Mouse (Mus musculus) C2C12 (cell line): ENCODE measurements around the gene Cdk5r2.

Experiments used
- CEBPB ChIP-seq: IDR thresholded peaks from one replicate; pipeline ENCODE4 v1.6.1; 2011; ENCODE audit warnings: low read depth, mild to moderate bottlenecking, control low read depth, moderate library complexity
- CTCF ChIP-seq: IDR thresholded peaks from one replicate; pipeline ENCODE4 v1.5.1; 2011; ENCODE audit not compliant: control insufficient read depth, insufficient read depth, insufficient read length
- FOSL1 ChIP-seq: IDR thresholded peaks from one replicate; pipeline ENCODE4 v1.8.0; 2011; ENCODE audit warnings: mild to moderate bottlenecking, low read length; ENCODE audit not compliant: poor library complexity, insufficient read depth, severe bottlenecking
- MAX ChIP-seq: IDR thresholded peaks from one replicate; pipeline ENCODE4 v1.6.1; 2011; ENCODE audit warnings: mild to moderate bottlenecking, control low read depth
- MYOD1 ChIP-seq: IDR thresholded peaks from one replicate; pipeline ENCODE4 v1.6.1; 2011; ENCODE audit warnings: low read depth; ENCODE audit not compliant: control insufficient read depth, insufficient read length
- MYOG ChIP-seq: IDR thresholded peaks from one replicate; pipeline ENCODE4 v1.6.1; 2011; ENCODE audit not compliant: control insufficient read depth, insufficient read length; ENCODE audit errors: extremely low read depth
- USF1 ChIP-seq: IDR thresholded peaks from one replicate; pipeline ENCODE4 v1.6.1; 2011; ENCODE audit warnings: low read depth, mild to moderate bottlenecking, control low read depth, moderate library complexity

DNA sequence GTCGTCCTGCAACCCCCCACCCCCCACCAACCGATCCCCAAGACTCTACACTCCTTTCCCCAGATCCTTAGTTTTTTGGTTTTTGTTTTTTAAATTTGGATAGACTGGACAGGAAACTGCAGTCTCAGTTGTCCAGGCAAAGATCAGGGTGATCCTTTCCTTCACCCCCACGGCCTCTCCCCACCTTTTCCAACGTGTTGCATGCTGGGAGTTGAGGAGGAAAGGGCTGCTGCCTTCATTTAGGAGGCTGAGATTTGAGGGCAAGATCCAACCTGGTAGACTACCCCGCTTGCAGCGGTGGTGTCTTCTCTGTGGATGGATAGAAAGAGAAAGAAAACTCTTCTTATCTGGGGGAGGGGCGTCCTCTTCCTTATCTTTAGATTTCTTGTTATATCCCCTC is 2.1 kb downstream of the Cdk5r2 start:
- no peak for TF ChIP-seq FOSL1
- no peak for TF ChIP-seq CTCF
- no peak for TF ChIP-seq USF1
- no peak for TF ChIP-seq CEBPB
- no peak for TF ChIP-seq MAX
- TF ChIP-seq MYOD1: no peak
- no peak for TF ChIP-seq MYOG
